Mouse (Mus musculus): Measurements from ENCODE around the gene Tra2b.

GRCm38 (mm10) chr16:22234535-22234934, 31.3 kb downstream of the Tra2b start:
- no peak for TF ChIP-seq POLR2A (IDR thresholded peaks at IDR 0.05; ENCODE audit: insufficient read depth, low read depth, low read length)
- TF ChIP-seq CTCF (IDR thresholded peaks at IDR 0.05) = no peak
- TF ChIP-seq EP300 (IDR thresholded peaks at IDR 0.05; ENCODE audit: insufficient read depth, low read depth, low read length) = no peak

All from heart, adult 2 months (tissue).